Mouse (Mus musculus) adrenal gland, postnatal 4 days (tissue): ENCODE results near the gene Psg22. TPM values are rescaled to one million over a fixed set of nuclear protein-coding genes. Genes with fewer than 3 reads are reported as not detected.
"Not testable (repeated sequence)": the region's sequence is repeated elsewhere in the genome, so short reads cannot be mapped to it uniquely, and the experiment has no call there.

Experiments used
- DNase-seq, 2 experiments: peaks; one replicate each; pipeline ENCODE4 v3.0.0; 2021 to 2022; ENCODE audit warnings: low spot score in 2 of 2, mixed read lengths in 2 of 2
- long read RNA-seq, 2 experiments: library from polyadenylated mRNA; stranded (forward); transcript quantifications; one replicate each; pipeline ENCODE4 v2.0.0; 2021
- total RNA-seq, 2 experiments: library from RNA; stranded (reverse); gene quantifications; 2 replicates each; pipeline ENCODE4 v1.2.3; 2021

Psg22 gene
- total RNA-seq, result not detected
- long read RNA-seq, experiment 1, result 0 reads
- long read RNA-seq, experiment 2, result 0 reads

DNA sequence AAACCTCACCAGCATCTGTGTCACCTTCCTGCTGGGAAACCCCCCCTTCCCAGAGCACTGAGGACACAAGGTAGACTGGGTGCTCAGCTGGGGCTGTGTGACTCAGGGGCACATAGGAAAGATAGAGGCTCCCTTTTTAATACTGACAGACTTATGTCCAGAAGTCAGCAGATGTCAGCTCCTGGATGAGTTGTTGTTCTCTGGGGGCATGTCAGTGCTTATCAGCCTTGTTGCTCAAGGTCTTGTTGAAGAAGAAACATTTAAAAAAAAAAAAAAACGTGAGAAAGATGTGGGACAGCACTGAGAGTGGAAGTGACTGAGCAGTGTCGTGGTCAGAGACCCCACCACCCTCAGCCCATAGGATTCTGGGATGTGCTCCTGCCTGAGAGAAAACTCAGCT is at the start of gene Psg22:
Psg22 (plus strand) TSS at position 301 of the 400 bp plus-strand sequence.
- no peak for DNase-seq

DNA sequence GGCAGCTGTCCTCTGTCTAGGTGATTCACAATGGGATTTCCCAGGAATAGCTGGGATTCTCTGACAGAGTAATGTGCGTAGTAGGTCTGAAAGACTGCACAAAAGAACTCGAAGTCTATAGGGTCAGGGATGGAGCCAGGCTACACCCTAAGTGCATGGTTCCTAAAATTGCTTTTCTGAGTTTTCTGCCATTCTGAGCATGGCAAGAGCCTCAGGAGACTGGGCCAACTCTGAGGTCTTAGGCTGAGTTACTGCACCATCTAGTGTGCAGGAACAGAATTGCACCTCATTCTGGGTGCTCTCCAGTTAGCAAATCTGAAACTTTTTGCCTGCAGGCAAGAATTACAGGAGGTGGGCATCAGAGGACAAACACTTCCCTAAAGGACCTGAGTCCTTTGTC is 38.1 kb upstream of the Psg22 start:
- no peak for DNase-seq

DNA sequence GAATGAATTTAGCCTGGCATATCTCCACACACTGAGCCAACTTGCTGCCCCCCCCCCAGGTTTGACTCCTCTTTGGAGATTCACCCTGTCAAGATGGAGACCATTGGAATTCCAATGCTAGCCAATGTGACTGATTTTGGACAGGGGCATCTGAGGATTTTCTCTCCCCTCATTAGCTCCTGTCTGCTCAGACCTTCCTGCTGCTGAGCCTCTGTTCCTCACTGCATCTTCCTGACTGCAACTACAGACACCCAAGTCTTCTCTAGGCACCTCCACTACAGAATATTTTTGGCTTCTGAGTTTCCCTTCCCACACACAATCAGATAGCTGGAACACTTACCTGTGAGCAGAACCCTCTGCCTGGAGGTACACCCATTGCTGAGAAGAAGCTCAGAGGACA is 32.3 kb upstream of the Psg22 start:
- DNase-seq, result no peak

DNA sequence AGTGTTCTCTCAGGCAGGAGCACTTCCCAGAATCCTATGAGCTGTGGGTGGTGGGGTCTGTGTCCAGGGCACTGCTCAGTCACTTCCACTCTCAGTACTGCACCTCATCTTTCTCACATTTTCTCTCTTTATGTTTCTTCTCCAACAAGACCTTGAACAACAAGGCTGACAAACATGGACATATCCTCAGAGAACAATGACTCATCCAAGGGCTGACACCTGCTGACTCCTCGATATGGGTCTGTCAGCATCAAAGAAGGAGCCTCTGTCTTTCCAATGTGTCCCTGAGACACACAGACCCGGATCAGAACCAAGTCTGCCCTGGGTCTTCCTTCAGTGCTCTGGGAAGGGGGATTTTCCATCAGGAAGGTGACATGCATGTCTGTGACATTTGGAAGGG is 31.8 kb upstream of the Psg22 start, which contains the start of gene Psg20:
Psg20 (minus strand) TSS at position 101 of the 400 bp plus-strand sequence.
- no peak for DNase-seq

DNA sequence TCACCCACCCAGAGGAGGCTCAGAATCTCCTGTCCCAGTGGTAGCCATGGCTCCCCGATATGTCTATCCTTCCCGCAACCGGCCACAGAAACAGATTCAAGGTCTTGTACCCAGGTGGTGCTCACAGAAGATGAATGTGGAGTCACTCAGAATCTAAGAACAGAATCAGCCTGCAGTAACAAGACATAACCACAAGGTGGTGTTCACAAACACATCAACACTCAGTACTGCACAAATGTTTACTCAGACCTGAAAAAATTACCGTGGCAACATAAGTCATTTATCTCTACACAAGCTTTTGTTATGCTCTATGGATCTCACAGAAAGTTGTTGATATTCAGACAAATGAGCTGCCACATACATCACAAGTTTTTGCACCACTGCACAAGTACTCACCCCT is 7.6 kb upstream of the Psg22 start:
- not testable (repeated sequence) for DNase-seq

DNA sequence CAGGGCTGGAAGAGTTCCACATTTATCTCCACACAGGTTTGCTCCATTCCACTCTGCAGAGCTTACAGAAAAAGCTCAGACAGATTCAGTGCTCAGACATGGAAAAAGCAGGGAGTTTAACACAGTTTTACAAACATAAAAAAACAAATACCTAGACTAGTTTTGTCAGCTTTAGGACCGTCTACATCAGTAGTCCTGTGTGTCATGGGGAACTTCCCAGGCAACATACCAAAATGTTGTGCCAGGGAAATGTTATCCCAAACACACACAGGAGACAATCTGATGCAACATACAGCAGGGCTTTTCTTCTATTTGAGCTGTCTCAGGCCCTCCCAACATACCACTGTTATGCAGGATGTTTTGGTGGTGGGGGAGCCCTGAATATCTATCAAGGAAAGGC is 7.0 kb upstream of the Psg22 start:
- no peak for DNase-seq

DNA sequence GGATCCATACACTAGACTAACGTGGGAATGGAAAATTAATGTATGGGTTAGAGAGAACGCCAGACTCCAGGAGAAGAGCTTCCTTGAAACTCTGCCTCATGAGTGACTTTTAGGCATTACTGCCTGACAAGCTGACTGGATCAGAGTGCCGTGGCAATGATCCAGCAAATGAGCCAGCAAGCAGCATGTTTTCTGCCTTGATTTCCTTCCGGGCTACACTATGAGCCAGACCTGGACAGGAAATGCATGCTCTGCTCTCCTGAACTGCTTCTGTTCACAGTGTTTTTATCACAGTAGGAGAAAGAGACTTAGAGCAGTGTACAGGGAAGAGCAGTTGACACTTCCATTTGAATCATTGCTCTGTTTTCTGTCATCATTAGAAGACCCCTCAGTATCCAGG is 2.3 kb upstream of the Psg22 start:
- DNase-seq, result no peak

DNA sequence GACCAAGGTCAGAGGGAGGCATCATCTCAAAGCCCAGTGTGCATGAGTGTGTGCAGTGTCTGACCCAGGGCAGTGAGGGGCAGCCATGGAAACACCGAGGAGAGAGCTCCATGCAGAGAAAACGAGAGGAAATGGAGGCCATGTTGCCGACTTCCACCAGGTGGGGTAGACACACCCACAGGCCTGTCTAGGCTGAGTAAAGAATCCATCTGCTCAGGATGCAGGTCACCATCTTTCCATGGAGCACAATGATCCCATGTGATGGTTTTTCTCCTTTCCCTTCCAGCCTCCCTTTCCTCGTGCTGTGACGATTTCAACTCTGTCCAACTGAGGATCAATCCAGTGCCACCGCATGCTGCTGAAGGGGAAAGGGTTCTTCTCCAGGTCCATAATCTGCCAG is 6.1 kb downstream of the Psg22 start:
- DNase-seq, result no peak

DNA sequence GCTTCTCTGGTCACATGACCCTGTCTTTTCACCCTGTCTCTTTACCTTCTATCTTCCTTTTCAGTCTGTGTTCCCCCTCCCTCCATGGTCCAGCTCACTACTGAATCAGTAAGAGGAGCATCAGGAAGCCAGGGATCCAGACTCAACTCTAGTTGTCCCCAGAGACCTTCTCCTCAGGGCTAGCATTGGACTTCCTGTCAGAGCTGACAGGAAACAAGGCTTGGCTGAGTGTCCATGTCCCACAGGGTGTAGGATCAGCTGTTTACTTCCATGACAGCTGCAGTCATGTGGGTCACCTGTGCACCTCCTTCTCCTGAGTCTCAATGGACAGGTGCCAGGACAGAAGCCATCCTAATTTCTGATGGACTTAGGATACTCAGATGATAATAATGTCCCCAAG is 8.0 kb downstream of the Psg22 start:
- not testable (repeated sequence) for DNase-seq

DNA sequence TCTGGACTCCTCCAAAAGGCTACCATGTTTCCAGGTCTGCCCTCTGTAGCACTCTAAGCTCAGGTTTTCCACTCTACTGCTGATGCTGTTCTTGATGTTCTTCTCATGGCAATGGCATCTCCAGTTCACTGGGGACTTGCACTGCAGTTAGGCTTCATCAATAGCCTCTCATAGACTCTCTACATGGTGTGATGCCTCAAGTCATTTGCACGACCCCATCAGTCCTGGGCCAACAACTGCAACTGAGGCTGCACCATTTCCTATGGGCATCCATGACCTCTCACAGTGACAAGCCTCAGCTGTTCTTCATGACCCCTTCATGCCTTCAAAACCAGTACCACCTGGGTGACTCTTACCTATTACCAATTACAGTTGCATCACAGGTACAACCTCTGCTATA is 10.5 kb downstream of the Psg22 start:
- no peak for DNase-seq

DNA sequence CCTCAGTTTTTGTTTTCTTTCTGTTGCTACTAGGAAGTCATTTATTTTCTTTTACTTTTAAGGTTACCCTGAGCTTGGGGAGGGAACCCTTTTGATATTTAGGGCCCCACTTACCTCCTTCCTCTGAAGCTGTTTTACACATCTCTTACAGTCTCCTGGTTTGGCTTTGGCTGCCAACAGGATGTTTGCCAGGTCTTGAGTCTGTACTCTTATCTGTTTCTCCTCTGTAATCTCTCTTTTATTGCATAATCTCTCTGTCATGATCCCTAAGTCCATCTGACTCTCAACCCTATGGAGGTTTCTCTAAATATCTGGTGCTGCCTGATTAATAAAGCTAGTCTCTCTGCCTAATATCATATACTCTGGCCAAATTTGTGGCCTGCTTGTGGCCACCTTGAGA is 15.2 kb downstream of the Psg22 start:
- DNase-seq, result no peak

DNA sequence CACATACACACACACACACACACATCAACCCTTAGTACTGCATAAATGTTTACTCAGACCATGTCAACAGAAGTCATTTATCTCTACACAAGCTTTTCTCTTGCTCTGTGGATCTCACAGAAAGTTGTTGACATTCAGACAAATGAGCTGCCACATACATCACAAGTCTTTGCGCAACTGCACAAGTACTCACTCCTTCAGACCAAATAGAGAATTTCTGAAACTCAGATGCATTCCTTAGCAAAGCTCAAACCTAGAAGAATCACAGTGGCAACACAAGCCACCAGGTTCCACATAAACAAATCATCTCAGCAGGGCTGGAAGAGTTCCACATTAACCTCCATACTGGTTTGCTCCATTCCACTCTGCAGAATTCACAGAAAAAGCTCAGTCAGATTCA is 16.6 kb downstream of the Psg22 start:
- DNase-seq, result no peak

DNA sequence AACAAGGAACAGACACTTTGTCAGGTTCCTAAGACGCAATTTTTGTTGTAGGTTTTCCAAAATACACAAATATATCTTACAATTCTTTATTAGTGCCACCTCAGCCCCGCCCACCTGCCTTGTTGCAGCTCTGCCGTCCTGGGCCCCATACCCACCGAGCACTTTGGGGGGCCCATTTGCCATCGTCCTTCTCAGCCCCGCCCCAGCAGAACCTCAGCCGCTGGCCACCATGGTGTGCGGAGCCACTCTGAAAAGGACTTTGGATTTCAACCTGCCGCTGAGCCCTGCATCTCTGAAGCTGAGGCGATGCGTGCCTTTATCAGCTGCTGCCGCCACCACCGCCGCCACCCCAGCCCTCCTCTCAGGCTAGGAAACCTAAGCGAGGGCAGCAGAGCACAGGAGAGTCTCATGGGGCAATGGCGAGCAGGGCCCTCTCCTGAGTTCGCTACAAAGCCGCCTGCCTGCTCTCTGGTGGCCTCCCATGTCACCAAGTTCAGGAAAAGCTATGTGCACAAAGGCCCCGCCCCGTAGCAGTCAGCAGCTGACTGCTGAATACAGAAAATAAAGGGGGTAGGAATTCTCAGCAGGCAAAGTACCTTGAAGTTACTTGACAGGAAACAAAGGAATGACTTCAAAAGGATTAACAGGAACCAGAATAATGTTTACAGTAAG is 28.4 kb downstream of the Psg22 start:
- no peak for DNase-seq

DNA sequence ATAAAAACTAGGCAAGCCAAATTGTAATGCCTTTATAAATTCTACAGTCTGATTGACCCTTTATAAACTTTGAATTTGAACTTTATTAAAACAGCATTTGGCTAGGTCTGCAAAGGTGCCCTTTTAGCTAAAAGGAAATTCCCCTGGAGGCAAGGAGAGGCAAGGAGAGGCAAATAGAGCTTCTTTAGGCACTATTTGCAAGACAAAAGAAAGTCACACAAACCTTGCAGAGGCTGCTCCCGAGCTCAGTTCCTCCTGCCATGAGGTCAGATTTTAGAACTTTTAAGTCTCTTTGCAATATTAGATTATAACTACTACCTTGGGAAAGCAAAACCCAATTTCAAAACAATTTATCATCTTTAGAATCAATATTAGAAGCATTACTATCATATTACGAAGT is 29.5 kb downstream of the Psg22 start:
- not testable (repeated sequence) for DNase-seq

DNA sequence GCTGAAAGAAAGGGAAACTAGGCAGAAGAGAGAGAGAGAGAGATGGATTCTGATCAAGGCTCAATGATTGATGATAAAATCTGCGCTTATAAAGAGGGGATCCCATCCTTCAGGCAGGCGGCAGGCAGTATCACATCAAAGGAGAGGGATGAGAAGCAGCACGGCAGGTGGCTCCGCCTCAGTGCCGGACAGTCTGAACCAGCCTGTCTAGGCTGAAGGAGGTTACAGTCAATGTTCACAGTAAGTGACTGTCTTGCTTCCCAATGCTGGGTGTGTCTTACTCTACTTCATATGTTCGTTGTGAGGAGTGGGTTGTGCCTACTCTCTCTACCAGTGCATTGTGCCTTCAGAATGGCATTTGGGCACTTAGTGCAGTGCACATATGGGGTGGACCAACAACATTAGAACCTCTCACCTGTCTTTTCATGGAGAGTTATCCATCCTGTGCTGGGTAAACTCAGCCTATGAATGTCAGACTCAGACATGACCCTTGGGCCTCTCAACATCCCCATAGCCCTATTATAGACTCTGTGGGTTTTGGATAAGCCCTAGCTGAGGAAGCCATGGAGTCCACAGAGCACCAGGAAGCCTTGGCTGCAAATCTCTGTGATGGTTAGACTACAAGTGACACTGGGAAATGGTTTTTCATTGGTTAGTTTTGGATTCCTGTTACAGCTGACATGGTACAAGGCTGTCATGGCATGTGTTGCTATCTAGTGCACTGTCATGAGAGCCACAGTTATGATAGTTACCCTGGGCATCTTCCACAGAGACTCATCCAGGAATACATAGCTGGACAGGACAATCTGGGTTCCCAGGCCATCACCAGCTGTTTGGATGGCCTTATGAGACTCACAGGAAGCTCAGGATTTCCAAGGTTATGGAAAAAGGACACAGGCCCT is 31.4 kb downstream of the Psg22 start:
- DNase-seq, result no peak

DNA sequence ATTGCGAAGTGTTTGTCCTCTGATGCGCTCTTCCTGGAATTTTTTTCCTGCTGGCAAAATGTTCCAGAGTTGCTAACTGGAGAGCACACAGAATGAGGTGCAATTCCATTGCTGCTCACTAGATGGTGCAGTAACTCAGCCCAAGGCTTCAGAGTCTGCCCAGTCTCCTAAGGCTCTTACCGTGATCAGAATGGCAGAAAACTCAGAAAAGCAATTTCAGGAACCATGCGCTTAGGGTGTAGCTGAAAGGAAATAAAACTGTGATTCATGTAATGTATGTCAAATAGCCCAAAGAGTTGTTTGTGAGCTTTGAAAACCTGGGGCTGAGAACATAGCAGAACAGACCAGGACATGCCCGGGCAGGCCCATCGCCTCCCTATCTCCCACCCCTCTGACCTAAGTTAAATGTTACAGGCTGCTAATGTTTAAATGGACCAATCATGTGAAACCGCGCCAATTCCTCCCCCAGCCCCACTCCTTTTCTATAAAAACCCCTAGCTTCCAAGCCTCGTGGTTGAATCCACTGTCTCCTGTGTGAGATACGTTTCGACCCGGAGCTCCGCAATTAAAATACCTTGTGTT is 32.1 kb downstream of the Psg22 start:
- not testable (repeated sequence) for DNase-seq

DNA sequence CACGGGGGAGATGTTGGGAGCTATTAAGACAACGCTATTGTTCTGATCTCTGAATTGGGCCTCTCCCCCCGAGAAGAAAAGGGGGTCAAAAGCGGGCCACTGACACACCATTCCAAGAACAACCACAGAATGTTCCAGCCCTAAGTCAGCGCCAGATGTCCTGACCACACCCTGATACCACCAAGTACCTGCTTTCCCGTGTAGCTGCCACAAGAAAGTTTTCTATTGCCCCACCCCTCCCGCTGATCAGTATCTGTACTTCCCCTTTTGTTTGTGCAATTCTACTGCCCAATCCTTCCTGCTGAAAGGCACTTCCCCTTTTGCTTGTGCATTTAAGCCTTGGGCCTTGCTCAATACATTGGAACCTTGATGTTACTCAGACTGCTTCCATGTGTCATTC is 42.3 kb downstream of the Psg22 start:
- not testable (repeated sequence) for DNase-seq

DNA sequence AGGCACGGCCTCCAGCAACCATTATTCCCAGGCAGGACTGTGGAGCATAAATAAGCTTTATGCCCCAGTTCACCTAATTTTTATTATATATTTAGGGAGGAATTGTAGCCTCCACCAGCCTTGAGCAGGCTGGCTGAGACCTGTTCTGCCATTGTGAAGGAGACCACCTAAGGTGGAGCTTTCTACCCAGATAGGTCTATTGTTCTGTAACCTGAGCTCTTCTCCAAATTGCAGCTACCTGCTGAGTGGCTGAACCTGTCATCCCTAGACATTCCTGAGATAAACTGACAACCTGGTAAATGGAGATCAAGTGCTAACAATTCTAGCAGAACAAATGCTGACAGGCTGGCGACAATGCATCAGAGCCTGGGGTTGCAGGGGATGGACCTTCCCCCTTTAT is 45.0 kb downstream of the Psg22 start:
- not testable (repeated sequence) for DNase-seq
